Mouse (Mus musculus) mature B cell (primary cell): ENCODE data around the gene Prox2.

Source experiments
- in situ Hi-C: fragments of 300-500 bp; cut with MboI; formaldehyde crosslinking; loops from 2 replicates; pipeline ENCODE4 v1.14.3; 2019

The Prox2 gene

DNA sequence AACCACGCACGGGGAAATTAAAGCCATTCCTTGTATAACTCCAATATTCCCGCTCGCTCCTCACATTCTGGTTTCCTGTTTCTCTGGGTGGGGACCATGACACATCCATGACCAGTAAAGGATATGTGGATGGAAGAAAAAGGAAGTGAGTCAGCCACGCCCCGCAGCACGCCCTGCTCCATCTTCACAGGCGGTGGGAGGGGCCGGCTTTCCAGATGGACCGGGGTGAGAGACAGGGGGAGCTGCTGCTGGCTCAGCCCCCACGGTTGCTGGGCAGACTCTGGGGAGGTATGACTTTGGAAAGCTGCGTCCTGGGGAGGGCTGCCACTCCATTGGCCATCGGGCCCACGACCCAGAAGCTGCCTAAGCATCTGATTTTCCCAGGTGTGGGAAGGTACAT is 16.5 kb downstream of the Prox2 start:
- in situ Hi-C loops = no loop called here

DNA sequence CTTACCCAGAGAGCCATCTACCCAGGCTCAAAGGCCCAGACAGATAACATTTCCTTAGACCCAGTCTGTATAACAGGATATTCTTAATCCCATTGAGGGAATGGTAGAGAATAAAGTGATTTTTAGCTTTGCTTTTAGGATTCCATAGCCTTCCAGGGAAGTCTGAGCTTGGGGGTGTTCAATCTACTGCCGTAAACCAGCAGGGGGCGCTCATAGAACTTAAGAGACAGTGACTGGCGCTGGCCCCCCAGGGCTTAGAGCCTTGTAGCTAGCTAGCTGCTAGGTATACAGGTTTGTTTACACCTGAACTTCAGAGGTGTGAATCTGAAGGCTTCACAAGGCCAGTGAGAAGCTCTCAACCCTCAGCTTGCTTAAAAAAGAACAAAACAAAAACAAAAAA is 18.3 kb downstream of the Prox2 start:
- in situ Hi-C loops = no loop called here

GRCm38 (mm10) chr12:85091190-85091589 is 19.4 kb downstream of the Prox2 start:
- in situ Hi-C loops = no loop called here

- in situ Hi-C loops = no loop called here
Measured at GRCm38 (mm10) chr12:85087845-85088244, 22.7 kb downstream of the Prox2 start.

DNA sequence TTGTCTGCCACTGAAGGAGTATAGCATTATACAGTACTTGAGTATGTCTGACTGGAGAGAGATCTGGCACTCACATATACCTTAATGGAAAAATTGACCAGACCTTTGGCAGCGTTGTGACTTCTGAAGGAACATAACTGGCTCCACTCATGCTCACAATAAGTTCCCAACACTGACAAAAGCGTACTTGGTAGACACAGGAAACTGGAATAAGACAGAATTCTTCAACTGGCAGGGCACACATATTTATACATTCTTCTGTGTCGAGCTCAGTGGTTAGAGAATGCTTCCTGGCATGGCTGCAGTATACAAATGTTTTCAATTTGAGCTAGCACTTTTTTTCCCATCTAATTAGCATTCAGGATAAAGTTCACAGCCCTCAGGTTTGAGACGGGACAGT is 25.6 kb downstream of the Prox2 start:
- in situ Hi-C loops = no loop called here

DNA sequence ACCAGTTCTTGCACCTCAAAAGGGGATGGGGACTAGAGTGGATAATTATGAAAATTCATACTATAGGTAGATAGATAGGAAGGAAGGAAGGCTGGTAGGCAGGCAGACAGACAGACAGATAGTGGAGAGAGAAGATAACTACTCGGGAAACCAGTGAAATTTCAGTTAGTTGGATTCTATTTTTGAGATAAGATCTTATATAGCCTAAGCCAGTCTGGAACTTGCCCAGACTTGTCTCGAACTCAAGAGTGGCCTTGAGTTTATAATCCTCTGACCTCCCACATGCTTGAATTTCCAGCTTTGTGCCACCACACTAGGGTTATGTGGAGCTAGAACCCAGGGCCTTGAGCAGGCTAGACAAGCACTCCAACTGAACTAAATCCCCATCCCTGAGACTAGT is 26.3 kb downstream of the Prox2 start:
- in situ Hi-C loops = no loop called here

GRCm38 (mm10) chr12:85077100-85077499 is 33.5 kb downstream of the Prox2 start:
- in situ Hi-C loops = no loop called here

- in situ Hi-C loops = no loop called here
Measured at GRCm38 (mm10) chr12:85071043-85071442, 39.5 kb downstream of the Prox2 start.

GRCm38 (mm10) chr12:85051218-85051617 is 59.3 kb downstream of the Prox2 start:
- in situ Hi-C loops = no loop called here
